ENCODE assay signal across 12 mouse cellular contexts in genomic region chr8:50276346-50276745, GRCm38 (mm10).
"Had no signal": no experiment of that assay in that cellular context is flagged by ENCODE, and none has a peak within 500 bp of the region (broad histone marks: within the 10 kb centered on the region; RNA-seq: fewer than 3 reads in every experiment).

No protein-coding gene starts in this region.

- H3K36me3 ChIP-seq: limb, embryonic 13.5 days; midbrain, embryonic 12.5 days; neural tube, embryonic 13.5 days had no signal

- H3K27ac ChIP-seq: limb, embryonic 13.5 days; liver, embryonic 14.5 days; midbrain, embryonic 12.5 days; neural tube, embryonic 13.5 days had no signal

- H3K9ac ChIP-seq: limb, embryonic 13.5 days; liver, embryonic 14.5 days; midbrain, embryonic 12.5 days; neural tube, embryonic 13.5 days had no signal

- H3K4me2 ChIP-seq: limb, embryonic 13.5 days; midbrain, embryonic 12.5 days; neural tube, embryonic 13.5 days had no signal

- H3K27me3 ChIP-seq: limb, embryonic 13.5 days; midbrain, embryonic 12.5 days; neural tube, embryonic 13.5 days had no signal

- H3K9me3 ChIP-seq: limb, embryonic 13.5 days; midbrain, embryonic 12.5 days; neural tube, embryonic 13.5 days had no signal

- H3K4me1 ChIP-seq: midbrain, embryonic 12.5 days; neural tube, embryonic 13.5 days had no signal

- DNase-seq: kidney, postnatal 25 days; lung, adult 18-20 months; retina, postnatal 1 day; right cerebral cortex, postnatal 4 days; spleen, adult 18-20 months; thymus, adult 2 months; thymus, postnatal 36 days had no signal

- ATAC-seq: midbrain, embryonic 16.5 days had no signal

- H3K4me3 ChIP-seq: limb, embryonic 13.5 days; midbrain, embryonic 12.5 days; neural tube, embryonic 13.5 days had no signal
